Mouse (Mus musculus) ES-Bruce4 (cell line): ENCODE data around the gene Sspo.

ENCODE experiments used
- CTCF ChIP-seq: IDR thresholded peaks from one replicate; pipeline ENCODE4 v1.8.1; 2011; ENCODE audit warnings: low read depth, low read length
- POLR2A ChIP-seq: IDR thresholded peaks from one replicate; pipeline ENCODE4 v1.8.1; 2011; ENCODE audit warnings: low read length; ENCODE audit not compliant: insufficient read depth

DNA sequence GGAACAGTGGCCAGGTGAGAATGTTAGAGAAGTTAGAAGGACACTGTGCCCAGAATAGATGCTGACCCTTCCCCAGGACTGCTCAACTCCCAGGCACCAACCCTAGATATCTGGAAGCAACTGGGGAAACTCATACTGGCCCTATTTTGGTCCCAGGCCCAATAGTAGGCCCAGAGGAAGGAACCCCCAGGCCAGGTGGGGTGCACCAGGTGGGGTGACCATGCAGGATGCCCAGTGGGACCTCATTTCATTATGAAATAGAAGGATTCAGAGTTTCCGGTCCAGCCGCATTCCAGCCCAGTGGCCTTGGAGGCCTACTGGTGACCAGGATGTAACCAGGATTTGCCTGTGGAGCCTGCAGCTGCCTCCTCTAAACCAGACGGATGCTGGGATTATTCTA lies 1.1 kb upstream of the Sspo start:
- no peak for TF ChIP-seq POLR2A
- no peak for TF ChIP-seq CTCF
